In genomic region chr1:181282986-181283385, GRCm38 (mm10) we compare ENCODE assay signal across 7 mouse cellular contexts.
DNase-seq lines count a peak whose midpoint lies in the region; ATAC-seq and TF ChIP-seq lines count a peak whose summit lies in the region.
"Not testable (repeated sequence)": the region's sequence is repeated elsewhere in the genome, so short reads cannot be mapped to it uniquely, and the experiment has no call there.

No protein-coding gene starts in this region.

- not testable (repeated sequence) for ATAC-seq in intestine, embryonic 14.5 days (replicated peaks; ENCODE audit: low FRiP score, low TSS enrichment, low read depth); limb, embryonic 11.5 days (ENCODE audit: insufficient number of reproducible peaks, low FRiP score, low TSS enrichment, low read depth); liver, embryonic 11.5 days (replicated peaks; ENCODE audit: low FRiP score); liver, postnatal 0 days

- H3K27ac ChIP-seq in forebrain, embryonic 10.5 days; heart, embryonic 10.5 days; intestine, embryonic 14.5 days (ENCODE audit: low read depth); limb, embryonic 11.5 days (replicated peaks; ENCODE audit: low read depth, low read length); liver, embryonic 11.5 days (ENCODE audit: low read depth, low read length); liver, postnatal 0 days (ENCODE audit: low read depth): not testable (repeated sequence)

- H3K4me2 ChIP-seq in intestine, embryonic 14.5 days (ENCODE audit: low read length); limb, embryonic 11.5 days (ENCODE audit: low read depth, severe bottlenecking); liver, embryonic 11.5 days; liver, postnatal 0 days (ENCODE audit: low read depth, low read length): not testable (repeated sequence)

- WGBS in forebrain, embryonic 10.5 days: 90% methylated on average over 8 of the region's 8 CpGs
- 76% methylated on average over 8 of the region's 8 CpGs for WGBS in heart, embryonic 10.5 days
- 83% methylated on average over 8 of the region's 8 CpGs for WGBS in intestine, embryonic 14.5 days
- WGBS in limb, embryonic 11.5 days: 77% methylated on average over 8 of the region's 8 CpGs
- WGBS in liver, embryonic 11.5 days: 76% methylated on average over 8 of the region's 8 CpGs
- 75% methylated on average over 8 of the region's 8 CpGs for WGBS in liver, postnatal 0 days (ENCODE audit: insufficient replicate concordance)

- peak; percentile 50 to 68 for DNase-seq in cerebellum, postnatal 10 days
- peak; percentile 12 for DNase-seq in forebrain, embryonic 10.5 days (ENCODE audit: extremely low spot score, low spot score)
- peak; percentile 70 for DNase-seq in heart, embryonic 10.5 days (ENCODE audit: low spot score)
- peak; percentile 45 for DNase-seq in intestine, embryonic 14.5 days (ENCODE audit: low spot score)
- DNase-seq in limb, embryonic 11.5 days (ENCODE audit: low spot score): peak; percentile 16
- peak; percentile 27 for DNase-seq in liver, embryonic 11.5 days (ENCODE audit: low spot score)
- DNase-seq in liver, postnatal 0 days: peak; percentile 9

- H3K9ac ChIP-seq in intestine, embryonic 14.5 days (ENCODE audit: low read length); limb, embryonic 11.5 days (ENCODE audit: low read length); liver, embryonic 11.5 days (ENCODE audit: low read depth, low read length); liver, postnatal 0 days (replicated peaks): not testable (repeated sequence)

- not testable (repeated sequence) for H3K4me1 ChIP-seq in forebrain, embryonic 10.5 days; heart, embryonic 10.5 days; intestine, embryonic 14.5 days (replicated peaks; ENCODE audit: control insufficient read depth, insufficient read depth, low read length); limb, embryonic 11.5 days (ENCODE audit: control insufficient read depth, insufficient read depth, low read length); liver, embryonic 11.5 days (replicated peaks; ENCODE audit: control insufficient read depth, insufficient read depth, low read length); liver, postnatal 0 days (ENCODE audit: insufficient read depth)

- not testable (repeated sequence) for H3K27me3 ChIP-seq in forebrain, embryonic 10.5 days (ENCODE audit: poor library complexity, severe bottlenecking); heart, embryonic 10.5 days (ENCODE audit: insufficient read depth, poor library complexity, severe bottlenecking); intestine, embryonic 14.5 days (replicated peaks; ENCODE audit: control insufficient read depth, insufficient read depth, low read length); limb, embryonic 11.5 days (ENCODE audit: control insufficient read depth, insufficient read depth, low read length); liver, embryonic 11.5 days (replicated peaks; ENCODE audit: control insufficient read depth, insufficient read depth, low read length); liver, postnatal 0 days (ENCODE audit: insufficient read depth, low read length)

- H3K36me3 ChIP-seq in forebrain, embryonic 10.5 days (replicated peaks); heart, embryonic 10.5 days; intestine, embryonic 14.5 days (ENCODE audit: control insufficient read depth, insufficient read depth, low read length); limb, embryonic 11.5 days (ENCODE audit: control insufficient read depth, insufficient read depth, low read length); liver, embryonic 11.5 days (ENCODE audit: control insufficient read depth, insufficient read depth, low read length); liver, postnatal 0 days (replicated peaks; ENCODE audit: insufficient read depth, low read length): not testable (repeated sequence)

- H3K9me3 ChIP-seq in forebrain, embryonic 10.5 days; heart, embryonic 10.5 days; intestine, embryonic 14.5 days (ENCODE audit: control insufficient read depth, low read length); limb, embryonic 11.5 days (ENCODE audit: control insufficient read depth, low read length); liver, embryonic 11.5 days (ENCODE audit: control insufficient read depth, low read length); liver, postnatal 0 days (ENCODE audit: low read length): not testable (repeated sequence)

- TF ChIP-seq CTCF in liver, postnatal 0 days (IDR thresholded peaks at IDR 0.05; ENCODE audit: low read depth): not testable (repeated sequence)

- H3K4me3 ChIP-seq in forebrain, embryonic 10.5 days; heart, embryonic 10.5 days; intestine, embryonic 14.5 days (ENCODE audit: low read depth, low read length); limb, embryonic 11.5 days (ENCODE audit: low read depth, low read length); liver, embryonic 11.5 days (ENCODE audit: low read depth, low read length); liver, postnatal 0 days (ENCODE audit: low read depth, low read length): not testable (repeated sequence)

- TF ChIP-seq EP300 in liver, postnatal 0 days (IDR thresholded peaks at IDR 0.05; ENCODE audit: low read depth): not testable (repeated sequence)

Comparison
In these comparisons a context has a peak if more than half of its experiments do, and no peak if none do; other contexts are left out.
1. DNase-seq: peak in every context shown above with its lines; median percentile 70 in heart, embryonic 10.5 days; 59 in cerebellum, postnatal 10 days; 45 in intestine, embryonic 14.5 days; 27 in liver, embryonic 11.5 days; 16 in limb, embryonic 11.5 days; 12 in forebrain, embryonic 10.5 days; 9 in liver, postnatal 0 days.